Comparison of ENCODE assay signal across 22 mouse cellular contexts in genomic region chr6:38125462-38125861, GRCm38 (mm10). TPM values are rescaled to one million over a fixed set of nuclear protein-coding genes. Genes with fewer than 3 reads are reported as not detected.
A peak's percentile ranks its signal among the peaks of the same experiment; 100 is the strongest.
DNase-seq lines count a peak whose midpoint lies in the region; ATAC-seq and TF ChIP-seq lines count a peak whose summit lies in the region.
"Had no signal": no experiment of that assay in that cellular context is flagged by ENCODE, and none has a peak within 500 bp of the region (broad histone marks: within the 10 kb centered on the region; RNA-seq: fewer than 3 reads in every experiment).

No protein-coding gene starts in this region.

- no peaks in the 10 kb centered on the region for H3K27me3 ChIP-seq in kidney, adult 2 months (replicated peaks; ENCODE audit: control insufficient read depth, insufficient read depth, low read length)
- H3K27me3 ChIP-seq in kidney, embryonic 15.5 days, result no peaks in the 10 kb centered on the region
- no peaks in the 10 kb centered on the region for H3K27me3 ChIP-seq in kidney, postnatal 0 days (ENCODE audit: insufficient read depth, low read length)
- H3K27me3 ChIP-seq: embryonic facial prominence, embryonic 12.5 days; forebrain, embryonic 13.5 days; forebrain, embryonic 15.5 days had no signal

- TF ChIP-seq CTCF in kidney, adult 2 months (conservative IDR thresholded peaks at IDR 0.05; ENCODE audit: insufficient read depth, insufficient read length, low read depth, low read length), result no peak
- TF ChIP-seq CTCF in kidney, postnatal 0 days (IDR thresholded peaks at IDR 0.05; ENCODE audit: low read depth), result no peak

- 83% methylated on average over 3 of the region's 3 CpGs for WGBS in kidney, adult 2 months
- 93% methylated on average over 3 of the region's 3 CpGs for WGBS in kidney, embryonic 15.5 days
- whole genome bisulfite sequencing in kidney, postnatal 0 days, result 89% methylated on average over 3 of the region's 3 CpGs

- DNase-seq in kidney, adult 2 months, result peak; percentile 82
- no peak for DNase-seq in kidney, postnatal 4 days
- no peak for DNase-seq in kidney, postnatal 10 days
- no peak for DNase-seq in kidney, postnatal 0 days (ENCODE audit: low spot score)
- DNase-seq in kidney, postnatal 36 days, result peak; percentile 58 to 66
- no peak for DNase-seq in frontal cortex, postnatal 14 days (ENCODE audit: low spot score in 2 of 2)
- DNase-seq: adrenal gland, adult 2 months; adrenal gland, postnatal 14 days; adrenal gland, postnatal 36 days; cerebellum, adult 11-12 months; cerebellum, adult 2 months; cerebellum, adult 9-10 months; cerebellum, postnatal 10 days; cerebellum, postnatal 25 days had no signal

- H3K9me3 ChIP-seq in kidney, embryonic 15.5 days (replicated peaks), result 0 out of 2 replicates have a peak, but pooled peaks cover 3% of the 10 kb centered on the region
- no peaks in the 10 kb centered on the region for H3K9me3 ChIP-seq in kidney, postnatal 0 days (replicated peaks; ENCODE audit: low read length)
- H3K9me3 ChIP-seq: embryonic facial prominence, embryonic 10.5 days; embryonic facial prominence, embryonic 12.5 days; forebrain, embryonic 13.5 days; forebrain, embryonic 15.5 days had no signal

- no peak for TF ChIP-seq POLR2A in kidney, adult 2 months (IDR thresholded peaks at IDR 0.05; ENCODE audit: low read depth, low read length)

- H3K9ac ChIP-seq in kidney, embryonic 15.5 days, result no peak overlapping the region
- H3K9ac ChIP-seq in kidney, postnatal 0 days (ENCODE audit: low read depth, low read length), result no peak overlapping the region
- H3K9ac ChIP-seq: embryonic facial prominence, embryonic 12.5 days; forebrain, embryonic 13.5 days; forebrain, embryonic 15.5 days had no signal

- H3K4me3 ChIP-seq in kidney, adult 2 months (ENCODE audit: insufficient read depth, low read depth, low read length), result no peak overlapping the region
- no peak overlapping the region for H3K4me3 ChIP-seq in kidney, embryonic 15.5 days (replicated peaks)
- no peak overlapping the region for H3K4me3 ChIP-seq in kidney, postnatal 0 days (replicated peaks; ENCODE audit: low read depth, low read length)
- H3K4me3 ChIP-seq: embryonic facial prominence, embryonic 10.5 days; embryonic facial prominence, embryonic 12.5 days; forebrain, embryonic 13.5 days; forebrain, embryonic 15.5 days had no signal

- no peak for ATAC-seq in kidney, embryonic 15.5 days (replicated peaks; ENCODE audit: low FRiP score)
- no peak for ATAC-seq in kidney, postnatal 0 days (replicated peaks; ENCODE audit: low FRiP score, low read depth)
- ATAC-seq: forebrain, embryonic 13.5 days; forebrain, embryonic 15.5 days had no signal

- peak overlapping the region; percentile 4; the same call in 1 of the 2 replicates for H3K27ac ChIP-seq in kidney, adult 2 months (ENCODE audit: insufficient read depth, low read depth, low read length)
- H3K27ac ChIP-seq in kidney, embryonic 15.5 days, result peak overlapping the region; percentile 64; the same call in 1 of the 2 replicates
- peak overlapping the region; percentile 6; the same call in 1 of the 2 replicates for H3K27ac ChIP-seq in kidney, postnatal 0 days
- H3K27ac ChIP-seq: embryonic facial prominence, embryonic 10.5 days; embryonic facial prominence, embryonic 12.5 days; forebrain, embryonic 13.5 days; forebrain, embryonic 15.5 days had no signal

- H3K4me1 ChIP-seq in kidney, adult 2 months (ENCODE audit: control insufficient read depth, insufficient read depth, low read length), result peaks cover 10% of the 10 kb centered on the region; the same call in 1 of the 2 replicates
- peaks cover 38% of the 10 kb centered on the region for H3K4me1 ChIP-seq in kidney, embryonic 15.5 days
- no peaks in the 10 kb centered on the region; the same call in 1 of the 2 replicates for H3K4me1 ChIP-seq in kidney, postnatal 0 days (replicated peaks; ENCODE audit: insufficient read depth, low read length)
- H3K4me1 ChIP-seq: forebrain, embryonic 13.5 days; forebrain, embryonic 15.5 days had no signal

- H3K4me2 ChIP-seq in kidney, embryonic 15.5 days, result no peak overlapping the region
- no peak overlapping the region for H3K4me2 ChIP-seq in kidney, postnatal 0 days (ENCODE audit: low read length)
- H3K4me2 ChIP-seq: embryonic facial prominence, embryonic 12.5 days; forebrain, embryonic 13.5 days; forebrain, embryonic 15.5 days had no signal

- no peaks in the 10 kb centered on the region for H3K36me3 ChIP-seq in kidney, adult 2 months (ENCODE audit: control insufficient read depth, insufficient read depth, low read length)
- H3K36me3 ChIP-seq in kidney, embryonic 15.5 days, result peaks cover 36% of the 10 kb centered on the region
- 0 out of 2 replicates have a peak, but pooled peaks cover 3% of the 10 kb centered on the region for H3K36me3 ChIP-seq in kidney, postnatal 0 days (ENCODE audit: insufficient read depth, low read length)

RNA-seq across cellular contexts. Expression of gene Atp6v0a4, which starts 1.1 kb away (rescaled TPM):
- polyA plus RNA-seq in kidney, adult 2 months (2012; rRNA removed), result 259 and 302 TPM in 2 replicates
- polyA plus RNA-seq in kidney, embryonic 15.5 days (2015; fragmentation: Nextera tagmentation; extraction: Ambion mirVana), result 12.0 and 12.6 TPM in 2 replicates
- 37.9 and 45.2 TPM in 2 replicates for polyA plus RNA-seq in kidney, postnatal 0 days (2015; fragmentation: Nextera tagmentation; extraction: Ambion mirVana)
- polyA plus RNA-seq: forebrain, embryonic 11.5 days had no signal

RNA-seq across cellular contexts. Expression of gene Tmem213, which starts 16.4 kb away (rescaled TPM):
- polyA plus RNA-seq in kidney, adult 2 months (2012; rRNA removed), result 240 and 279 TPM in 2 replicates
- 37.4 and 43.5 TPM in 2 replicates for polyA plus RNA-seq in kidney, embryonic 15.5 days (2015; fragmentation: Nextera tagmentation; extraction: Ambion mirVana)
- polyA plus RNA-seq in kidney, postnatal 0 days (2015; fragmentation: Nextera tagmentation; extraction: Ambion mirVana), result 198 and 199 TPM in 2 replicates
- polyA plus RNA-seq: adrenal gland, adult 2 months; C2C12; cerebellum, adult 2 months; cortical plate, adult 2 months; embryonic facial prominence, embryonic 12.5 days; forebrain, embryonic 11.5 days; forebrain, embryonic 13.5 days; forebrain, embryonic 15.5 days had no signal

Comparison
In these comparisons a context has a peak if more than half of its experiments do, and no peak if none do; other contexts are left out.
1. DNase-seq: peak in kidney, adult 2 months (single experiment) and kidney, postnatal 36 days (2 of 2); none in kidney, postnatal 4 days (0 of 2), kidney, postnatal 10 days (single experiment), kidney, postnatal 0 days (single experiment) and frontal cortex, postnatal 14 days (0 of 2).
2. H3K27ac ChIP-seq: peak in every context shown above with its lines; median percentile 64 in kidney, embryonic 15.5 days; 6 in kidney, postnatal 0 days; 4 in kidney, adult 2 months.